19 mouse cellular contexts compared by ENCODE assay signal in the genomic region with DNA sequence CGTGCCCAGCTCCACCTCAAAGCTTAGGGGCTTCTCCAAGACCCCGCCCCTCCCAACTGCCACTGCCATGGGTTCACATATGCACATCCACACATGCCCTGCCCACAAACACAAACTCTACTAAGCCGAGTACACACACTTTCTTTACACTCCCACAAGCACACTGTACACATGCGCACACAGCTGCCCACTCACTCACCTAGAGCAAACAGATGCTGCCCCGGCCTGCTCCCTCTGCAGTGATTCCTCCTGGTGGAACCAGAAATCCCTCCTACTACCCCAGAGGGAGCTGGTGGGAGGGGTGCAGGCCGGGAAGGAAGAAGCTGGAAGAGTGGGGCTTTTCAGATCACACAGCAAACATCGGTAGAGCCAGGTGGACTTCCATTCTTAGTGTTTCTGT. TPM values are rescaled to one million over a fixed set of nuclear protein-coding genes. Genes with fewer than 3 reads are reported as not detected.
"Had no signal": no experiment of that assay in that cellular context is flagged by ENCODE, and none has a peak within 500 bp of the region (broad histone marks: within the 10 kb centered on the region; RNA-seq: fewer than 3 reads in every experiment).

No protein-coding gene starts in this region.

- H3K4me2 ChIP-seq: kidney, embryonic 15.5 days; limb, embryonic 15.5 days; liver, embryonic 13.5 days; midbrain, embryonic 12.5 days had no signal

- H3K36me3 ChIP-seq: kidney, embryonic 15.5 days; limb, embryonic 15.5 days; liver, embryonic 13.5 days had no signal

- DNase-seq: kidney, adult 18-20 months; kidney, postnatal 14 days; liver, embryonic 13.5 days; lung, adult 18-20 months; right cerebral cortex, postnatal 4 days; spleen, adult 18-20 months; thymus, adult 18-20 months; thymus, postnatal 14 days had no signal

- H3K27me3 ChIP-seq: midbrain, embryonic 12.5 days had no signal

- H3K4me1 ChIP-seq: limb, embryonic 15.5 days; liver, embryonic 13.5 days had no signal

- H3K4me3 ChIP-seq: kidney, embryonic 15.5 days; left cerebral cortex, adult 2 months; limb, embryonic 15.5 days; liver, embryonic 13.5 days; midbrain, embryonic 12.5 days had no signal

- H3K27ac ChIP-seq: kidney, embryonic 15.5 days; left cerebral cortex, adult 2 months; limb, embryonic 15.5 days; liver, embryonic 13.5 days; midbrain, embryonic 12.5 days had no signal

- ATAC-seq: midbrain, embryonic 16.5 days had no signal

- H3K9me3 ChIP-seq: kidney, embryonic 15.5 days; limb, embryonic 15.5 days; liver, embryonic 13.5 days; midbrain, embryonic 12.5 days had no signal

- H3K9ac ChIP-seq: kidney, embryonic 15.5 days; limb, embryonic 15.5 days; liver, embryonic 13.5 days; midbrain, embryonic 12.5 days had no signal

RNA-seq across cellular contexts. Expression of a gene that starts 5.7 kb away (rescaled TPM):
- total RNA-seq: megakaryocyte-erythroid progenitor cell, adult 5-6 weeks had no signal

RNA-seq across cellular contexts. Expression of a gene that starts 46.2 kb away (rescaled TPM):
- total RNA-seq: megakaryocyte-erythroid progenitor cell, adult 5-6 weeks had no signal

RNA-seq across cellular contexts. Expression of a gene that starts 48.1 kb away (rescaled TPM):
- total RNA-seq: layer of hippocampus, adult 8-10 months; layer of hippocampus, postnatal 14 days; left cerebral cortex, adult 2 months; left cerebral cortex, postnatal 25 days; megakaryocyte-erythroid progenitor cell, adult 5-6 weeks had no signal
- polyA plus RNA-seq: limb, embryonic 11.5 days; liver, embryonic 13.5 days; lung, embryonic 16.5 days; midbrain, embryonic 12.5 days had no signal
